Mouse (Mus musculus): ENCODE data around the gene Wnt2b.

Gene Wnt2b

GRCm38 (mm10) chr3:104896141-104896540 lies 65.6 kb downstream of the Wnt2b start:
- DNase-seq (ENCODE audit: low spot score) = no peak
